Mouse (Mus musculus): ENCODE measurements around the gene Pikfyve. TPM values are rescaled to one million over a fixed set of nuclear protein-coding genes. Genes with fewer than 3 reads are reported as not detected.

Pikfyve gene
- polyA plus RNA-seq, 1 experiment from 2014 or later, result 3.6 TPM

GRCm38 (mm10) chr1:65312896-65313295 lies 126.4 kb downstream of the Pikfyve start:
- Histone ChIP-seq H3K27me3 (ENCODE audit: insufficient read depth, low read length) (peaks cover 11% of the 10 kb centered on the region), H3K4me1 (ENCODE audit: insufficient read depth) (no peaks in the 10 kb centered on the region), H3K9ac (replicated peaks) (no peak overlapping the region), H3K9me3 (ENCODE audit: low read length) (no peaks in the 10 kb centered on the region), H3K36me3 (replicated peaks; ENCODE audit: insufficient read depth, low read length) (no peaks in the 10 kb centered on the region), H3K4me2 (ENCODE audit: low read depth, low read length) (no peak overlapping the region), H3K27ac (ENCODE audit: low read depth) (no peak overlapping the region), H3K4me3 (ENCODE audit: low read depth, low read length) (no peak overlapping the region)
- peak; percentile 62; the same call in 1 of the 2 replicates for ATAC-seq
- peak; percentile 28 for DNase-seq
- WGBS (ENCODE audit: insufficient replicate concordance), result 45% methylated on average over 2 of the region's 2 CpGs
- TF ChIP-seq CTCF (IDR thresholded peaks at IDR 0.05; ENCODE audit: low read depth) (peak; percentile 58), EP300 (IDR thresholded peaks at IDR 0.05; ENCODE audit: low read depth) (no peak)

- Histone ChIP-seq H3K4me2 (ENCODE audit: low read depth, low read length) (no peak overlapping the region), H3K4me3 (ENCODE audit: low read depth, low read length) (no peak overlapping the region), H3K9ac (replicated peaks) (no peak overlapping the region), H3K36me3 (replicated peaks; ENCODE audit: insufficient read depth, low read length) (no peaks in the 10 kb centered on the region), H3K4me1 (ENCODE audit: insufficient read depth) (no peaks in the 10 kb centered on the region), H3K9me3 (ENCODE audit: low read length) (no peaks in the 10 kb centered on the region), H3K27ac (ENCODE audit: low read depth) (no peak overlapping the region), H3K27me3 (ENCODE audit: insufficient read depth, low read length) (peaks cover 11% of the 10 kb centered on the region)
- WGBS (ENCODE audit: insufficient replicate concordance), result 63% methylated on average over 13 of the region's 13 CpGs
- ATAC-seq, result no peak
- no peak for DNase-seq
- no peak for TF ChIP-seq CTCF (IDR thresholded peaks at IDR 0.05; ENCODE audit: low read depth)
- no peak for TF ChIP-seq EP300 (IDR thresholded peaks at IDR 0.05; ENCODE audit: low read depth)
These were observed 127.9 kb downstream of the Pikfyve start for GRCm38 (mm10) chr1:65314054-65315021.

- DNase-seq, result no peak
- Histone ChIP-seq H3K4me3 (ENCODE audit: low read depth, low read length) (no peak overlapping the region), H3K9ac (replicated peaks) (no peak overlapping the region), H3K27ac (ENCODE audit: low read depth) (no peak overlapping the region), H3K4me2 (ENCODE audit: low read depth, low read length) (no peak overlapping the region), H3K36me3 (replicated peaks; ENCODE audit: insufficient read depth, low read length) (no peaks in the 10 kb centered on the region), H3K27me3 (ENCODE audit: insufficient read depth, low read length) (peaks cover 11% of the 10 kb centered on the region), H3K4me1 (ENCODE audit: insufficient read depth) (no peaks in the 10 kb centered on the region), H3K9me3 (ENCODE audit: low read length) (no peaks in the 10 kb centered on the region)
- 81% methylated on average over 8 of the region's 8 CpGs for WGBS (ENCODE audit: insufficient replicate concordance)
- no peak for ATAC-seq
- TF ChIP-seq EP300 (IDR thresholded peaks at IDR 0.05; ENCODE audit: low read depth) (no peak), CTCF (IDR thresholded peaks at IDR 0.05; ENCODE audit: low read depth) (no peak)
These were observed 128.5 kb downstream of the Pikfyve start for GRCm38 (mm10) chr1:65315022-65315407.

Other genes starting within 250 kb of the Pikfyve start
- 1.1 and 1.4 TPM in 2 replicates for gene Plekhm3, start 229.9 kb upstream of the Pikfyve start, polyA plus RNA-seq (2015; fragmentation: Nextera tagmentation; extraction: Ambion mirVana)
- not detected in 2 replicates for gene Akr1cl, start 153.9 kb upstream of the Pikfyve start, polyA plus RNA-seq (2015; fragmentation: Nextera tagmentation; extraction: Ambion mirVana)
- not detected in 2 replicates for gene Cryge, start 135.5 kb upstream of the Pikfyve start, polyA plus RNA-seq (2015; fragmentation: Nextera tagmentation; extraction: Ambion mirVana)
- gene Crygd, start 123.2 kb upstream of the Pikfyve start, polyA plus RNA-seq (2015; fragmentation: Nextera tagmentation; extraction: Ambion mirVana), result not detected in 2 replicates
- gene Crygc, start 113.0 kb upstream of the Pikfyve start, polyA plus RNA-seq (2015; fragmentation: Nextera tagmentation; extraction: Ambion mirVana), result not detected in 2 replicates
- gene Crygb, start 104.4 kb upstream of the Pikfyve start, polyA plus RNA-seq (2015; fragmentation: Nextera tagmentation; extraction: Ambion mirVana), result not detected in 2 replicates
- gene Cryga, start 83.3 kb upstream of the Pikfyve start, polyA plus RNA-seq (2015; fragmentation: Nextera tagmentation; extraction: Ambion mirVana), result not detected in 2 replicates
- not detected in 2 replicates for gene Gm28845, start 67.1 kb upstream of the Pikfyve start, polyA plus RNA-seq (2015; fragmentation: Nextera tagmentation; extraction: Ambion mirVana)
- 0.12 and 0.19 TPM in 2 replicates for gene D630023F18Rik, start 63.5 kb upstream of the Pikfyve start, polyA plus RNA-seq (2015; fragmentation: Nextera tagmentation; extraction: Ambion mirVana)
- 120 and 121 TPM in 2 replicates for gene Idh1, start 183 bp upstream of the Pikfyve start, polyA plus RNA-seq (2015; fragmentation: Nextera tagmentation; extraction: Ambion mirVana)
- 0.06 and 0.07 TPM in 2 replicates for gene Pth2r, start 95.4 kb downstream of the Pikfyve start, polyA plus RNA-seq (2015; fragmentation: Nextera tagmentation; extraction: Ambion mirVana)